Mouse (Mus musculus): ENCODE data around the gene Itgbl1. TPM values are rescaled to one million over a fixed set of nuclear protein-coding genes. Genes with fewer than 3 reads are reported as not detected.

Itgbl1 gene
- polyA plus RNA-seq, 1 experiment = 0.45 TPM

DNA sequence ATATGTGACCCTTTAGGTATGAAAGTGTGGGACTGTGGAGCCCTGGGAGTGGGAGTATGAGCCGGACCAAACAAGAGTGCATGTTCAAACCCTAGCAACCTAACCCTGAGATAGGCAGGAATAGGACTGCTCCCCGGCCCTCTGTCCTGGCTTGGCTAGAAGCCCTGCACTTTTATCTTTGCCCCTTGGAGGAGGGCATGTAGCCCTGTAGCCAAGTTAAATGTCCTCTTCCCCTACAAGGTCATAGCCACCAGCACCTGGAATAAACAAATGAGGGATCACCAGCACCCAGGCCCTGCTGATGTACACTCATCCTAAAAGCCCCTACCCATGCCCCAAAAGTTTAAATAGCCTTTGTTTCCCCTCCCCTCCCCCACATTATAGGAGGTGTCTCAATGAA lies 18.3 kb downstream of the Itgbl1 start:
- H3K4me3 ChIP-seq (replicated peaks; ENCODE audit: control insufficient read depth, low read depth, low read length) = no peak overlapping the region
- 69% methylated on average over 2 of the region's 2 CpGs for WGBS
- TF ChIP-seq CTCF (IDR thresholded peaks at IDR 0.05; ENCODE audit: control insufficient read depth, insufficient read depth, low read length) (no peak), POLR2A (IDR thresholded peaks at IDR 0.05; ENCODE audit: borderline replicate concordance, control insufficient read depth, low read depth, low read length) (no peak)

GRCm38 (mm10) chr14:123714751-123715150 lies 55.0 kb downstream of the Itgbl1 start:
- TF ChIP-seq POLR2A (IDR thresholded peaks at IDR 0.05; ENCODE audit: borderline replicate concordance, control insufficient read depth, low read depth, low read length) (no peak), CTCF (IDR thresholded peaks at IDR 0.05; ENCODE audit: control insufficient read depth, insufficient read depth, low read length) (no peak)

More for the DNA sequence above, 18.3 kb downstream of the Itgbl1 start:
- Histone ChIP-seq H3K27ac (ENCODE audit: control insufficient read depth, insufficient read depth, low read depth, low read length, poor library complexity) (no peak overlapping the region), H3K4me1 (ENCODE audit: control insufficient read depth, insufficient read depth, low read length) (no peaks in the 10 kb centered on the region)

DNA sequence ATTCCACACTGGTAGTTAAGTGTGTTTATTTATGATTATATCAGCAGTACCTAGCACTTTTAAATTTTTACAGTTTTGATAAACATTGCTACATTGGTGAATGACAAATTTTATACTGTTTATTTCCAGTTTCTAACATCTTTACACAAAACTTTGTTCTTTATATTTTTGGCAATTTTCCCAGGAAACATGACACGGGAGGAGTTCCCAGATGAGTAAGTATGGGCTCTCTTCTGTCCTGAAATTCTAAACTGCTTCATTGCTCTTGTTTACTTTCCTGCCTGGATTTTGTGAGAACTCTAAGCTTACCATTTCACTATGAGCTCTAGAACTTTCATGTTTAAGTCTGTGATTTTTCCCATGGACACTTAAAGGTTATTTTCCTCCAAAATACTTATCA lies 82.3 kb downstream of the Itgbl1 start:
- WGBS = 75% methylated on average over 1 of the region's 1 CpGs
- H3K4me3 ChIP-seq (replicated peaks; ENCODE audit: control insufficient read depth, low read depth, low read length) = no peak overlapping the region
- TF ChIP-seq POLR2A (IDR thresholded peaks at IDR 0.05; ENCODE audit: borderline replicate concordance, control insufficient read depth, low read depth, low read length) = no peak
- TF ChIP-seq CTCF (IDR thresholded peaks at IDR 0.05; ENCODE audit: control insufficient read depth, insufficient read depth, low read length) = no peak
- no peak overlapping the region for H3K27ac ChIP-seq (ENCODE audit: control insufficient read depth, insufficient read depth, low read depth, low read length, poor library complexity)
- H3K4me1 ChIP-seq (ENCODE audit: control insufficient read depth, insufficient read depth, low read length) = no peaks in the 10 kb centered on the region

More at GRCm38 (mm10) chr14:123714751-123715150, 55.0 kb downstream of the Itgbl1 start:
- no peak overlapping the region for H3K4me3 ChIP-seq (replicated peaks; ENCODE audit: control insufficient read depth, low read depth, low read length)
- H3K4me1 ChIP-seq (ENCODE audit: control insufficient read depth, insufficient read depth, low read length) = no peaks in the 10 kb centered on the region
- H3K27ac ChIP-seq (ENCODE audit: control insufficient read depth, insufficient read depth, low read depth, low read length, poor library complexity) = no peak overlapping the region

- 43% methylated on average over 1 of the region's 1 CpGs for WGBS
- Histone ChIP-seq H3K27ac (ENCODE audit: control insufficient read depth, insufficient read depth, low read depth, low read length, poor library complexity) (no peak overlapping the region), H3K4me3 (replicated peaks; ENCODE audit: control insufficient read depth, low read depth, low read length) (no peak overlapping the region), H3K4me1 (ENCODE audit: control insufficient read depth, insufficient read depth, low read length) (no peaks in the 10 kb centered on the region)
- no peak for TF ChIP-seq POLR2A (IDR thresholded peaks at IDR 0.05; ENCODE audit: borderline replicate concordance, control insufficient read depth, low read depth, low read length)
- TF ChIP-seq CTCF (IDR thresholded peaks at IDR 0.05; ENCODE audit: control insufficient read depth, insufficient read depth, low read length) = no peak
These were observed 91.2 kb downstream of the Itgbl1 start for GRCm38 (mm10) chr14:123751017-123751416.

DNA sequence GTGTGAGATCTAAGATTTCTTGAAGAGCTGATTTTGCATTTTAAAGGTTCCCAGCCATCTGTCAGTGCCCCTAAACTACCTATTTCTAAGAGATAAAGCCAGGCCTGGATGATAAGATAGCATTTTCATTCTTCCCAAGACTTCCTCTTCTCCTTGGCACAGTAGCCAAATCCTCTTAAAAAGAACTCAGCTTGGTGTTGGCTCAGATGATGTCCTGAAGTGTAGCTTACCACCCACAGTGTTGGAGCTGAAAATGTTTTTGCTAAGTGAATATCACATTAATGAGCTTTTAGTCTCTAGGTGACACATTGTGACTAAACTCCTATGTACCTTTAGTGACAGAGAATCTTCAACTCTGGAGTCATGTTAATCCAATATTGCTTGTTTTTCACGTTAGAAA lies 99.8 kb downstream of the Itgbl1 start:
- Histone ChIP-seq H3K4me3 (replicated peaks; ENCODE audit: control insufficient read depth, low read depth, low read length) (no peak overlapping the region), H3K4me1 (ENCODE audit: control insufficient read depth, insufficient read depth, low read length) (no peaks in the 10 kb centered on the region), H3K27ac (ENCODE audit: control insufficient read depth, insufficient read depth, low read depth, low read length, poor library complexity) (no peak overlapping the region)
- no peak for TF ChIP-seq CTCF (IDR thresholded peaks at IDR 0.05; ENCODE audit: control insufficient read depth, insufficient read depth, low read length)
- TF ChIP-seq POLR2A (IDR thresholded peaks at IDR 0.05; ENCODE audit: borderline replicate concordance, control insufficient read depth, low read depth, low read length) = no peak
- WGBS = 57% methylated on average over 1 of the region's 1 CpGs

DNA sequence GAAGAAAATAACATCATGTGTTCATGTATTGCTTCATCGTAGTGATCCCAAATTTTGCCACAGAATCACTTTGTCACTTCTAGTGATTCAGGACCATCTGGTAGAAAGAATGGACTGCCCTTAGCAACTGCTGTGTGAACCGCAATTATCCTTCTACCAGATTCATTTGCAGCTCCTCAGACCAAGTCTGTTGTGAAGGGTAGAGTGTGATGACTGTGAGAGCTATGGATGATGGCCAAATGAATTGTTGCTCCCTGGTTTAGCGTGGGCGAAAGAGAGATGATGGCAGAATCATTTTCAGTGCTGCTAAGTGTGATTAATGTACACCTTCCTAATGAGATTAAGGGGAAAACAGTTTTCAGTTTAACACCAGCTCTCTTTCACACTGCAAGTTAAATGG lies 100.3 kb downstream of the Itgbl1 start:
- WGBS = 71% methylated on average over 4 of the region's 4 CpGs
- no peaks in the 10 kb centered on the region for H3K4me1 ChIP-seq (ENCODE audit: control insufficient read depth, insufficient read depth, low read length)
- H3K27ac ChIP-seq (ENCODE audit: control insufficient read depth, insufficient read depth, low read depth, low read length, poor library complexity) = no peak overlapping the region
- no peak overlapping the region for H3K4me3 ChIP-seq (replicated peaks; ENCODE audit: control insufficient read depth, low read depth, low read length)
- TF ChIP-seq POLR2A (IDR thresholded peaks at IDR 0.05; ENCODE audit: borderline replicate concordance, control insufficient read depth, low read depth, low read length) (no peak), CTCF (IDR thresholded peaks at IDR 0.05; ENCODE audit: control insufficient read depth, insufficient read depth, low read length) (no peak)

GRCm38 (mm10) chr14:123801744-123802143 lies 142.0 kb downstream of the Itgbl1 start:
- TF ChIP-seq CTCF (IDR thresholded peaks at IDR 0.05; ENCODE audit: control insufficient read depth, insufficient read depth, low read length) (no peak), POLR2A (IDR thresholded peaks at IDR 0.05; ENCODE audit: borderline replicate concordance, control insufficient read depth, low read depth, low read length) (no peak)
- H3K27ac ChIP-seq (ENCODE audit: control insufficient read depth, insufficient read depth, low read depth, low read length, poor library complexity) = no peak overlapping the region

DNA sequence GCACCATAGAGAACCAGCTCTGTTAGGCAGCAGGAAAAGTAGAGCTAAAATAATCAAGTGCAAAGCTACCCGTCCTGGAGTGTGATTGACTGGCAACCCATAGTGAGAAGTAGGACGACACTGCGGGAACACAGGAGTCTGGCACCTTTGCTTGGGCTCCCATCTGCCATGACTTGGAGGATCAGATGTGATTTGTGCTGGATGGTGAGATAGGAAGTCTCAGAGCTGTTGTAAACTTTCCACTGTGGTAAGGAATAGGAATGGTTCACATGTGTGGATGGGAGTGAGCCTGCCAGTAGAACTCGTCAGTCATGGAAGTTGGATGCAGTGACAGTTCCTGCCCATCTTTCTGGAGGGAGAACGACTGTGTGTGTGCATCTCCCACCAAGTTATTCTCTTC lies 177.9 kb downstream of the Itgbl1 start:
- Histone ChIP-seq H3K4me1 (ENCODE audit: control insufficient read depth, insufficient read depth, low read length) (no peaks in the 10 kb centered on the region), H3K4me3 (replicated peaks; ENCODE audit: control insufficient read depth, low read depth, low read length) (no peak overlapping the region), H3K27ac (ENCODE audit: control insufficient read depth, insufficient read depth, low read depth, low read length, poor library complexity) (no peak overlapping the region)
- no peak for TF ChIP-seq CTCF (IDR thresholded peaks at IDR 0.05; ENCODE audit: control insufficient read depth, insufficient read depth, low read length)
- no peak for TF ChIP-seq POLR2A (IDR thresholded peaks at IDR 0.05; ENCODE audit: borderline replicate concordance, control insufficient read depth, low read depth, low read length)
- 70% methylated on average over 5 of the region's 5 CpGs for WGBS

More at GRCm38 (mm10) chr14:123801744-123802143, 142.0 kb downstream of the Itgbl1 start:
- Histone ChIP-seq H3K4me1 (ENCODE audit: control insufficient read depth, insufficient read depth, low read length) (no peaks in the 10 kb centered on the region), H3K4me3 (replicated peaks; ENCODE audit: control insufficient read depth, low read depth, low read length) (no peak overlapping the region)

Data from bone marrow, adult 2 months (tissue).